ENCODE assay signal across 35 mouse cellular contexts in genomic region chr10:13225377-13226063, GRCm38 (mm10). TPM values are rescaled to one million over a fixed set of nuclear protein-coding genes. Genes with fewer than 3 reads are reported as not detected.
DNase-seq lines count a peak whose midpoint lies in the region; ATAC-seq lines count a peak whose summit lies in the region.
"Had no signal": no experiment of that assay in that cellular context is flagged by ENCODE, and none has a peak within 500 bp of the region (broad histone marks: within the 10 kb centered on the region; RNA-seq: fewer than 3 reads in every experiment).

No protein-coding gene starts in this region.

- peak; percentile 34; the same call in 1 of the 2 replicates for ATAC-seq in frontal cortex, adult (ENCODE audit: low TSS enrichment)
- no peak for ATAC-seq in liver, embryonic 12.5 days
- ATAC-seq in embryonic facial prominence, embryonic 15.5 days (ENCODE audit: insufficient number of reproducible peaks, low FRiP score, low TSS enrichment, low read depth) = peak; percentile 76
- ATAC-seq: midbrain, embryonic 15.5 days had no signal

- peaks cover 3% of the 10 kb centered on the region; the same call in 1 of the 2 replicates for H3K36me3 ChIP-seq in liver, embryonic 12.5 days
- H3K36me3 ChIP-seq in embryonic facial prominence, embryonic 15.5 days = peaks cover 5% of the 10 kb centered on the region; the same call in 1 of the 2 replicates
- H3K36me3 ChIP-seq: forebrain, embryonic 12.5 days; midbrain, embryonic 15.5 days; neural tube, embryonic 15.5 days had no signal

- peaks cover 5% of the 10 kb centered on the region; the same call in 1 of the 2 replicates for H3K4me1 ChIP-seq in liver, embryonic 12.5 days
- H3K4me1 ChIP-seq in embryonic facial prominence, embryonic 15.5 days = peaks cover 11% of the 10 kb centered on the region; the same call in 1 of the 2 replicates
- H3K4me1 ChIP-seq: embryonic facial prominence, embryonic 12.5 days; forebrain, embryonic 12.5 days; kidney, embryonic 15.5 days; limb, embryonic 12.5 days; midbrain, embryonic 10.5 days; midbrain, embryonic 15.5 days; neural tube, embryonic 15.5 days had no signal

- H3K4me3 ChIP-seq in liver, embryonic 12.5 days = no peak overlapping the region
- no peak overlapping the region for H3K4me3 ChIP-seq in embryonic facial prominence, embryonic 15.5 days (replicated peaks)
- H3K4me3 ChIP-seq: embryonic facial prominence, embryonic 12.5 days; forebrain, embryonic 12.5 days; gastrocnemius, adult 2 months; heart, adult 2 months; heart, embryonic 12.5 days; kidney, embryonic 15.5 days; limb, embryonic 12.5 days; midbrain, embryonic 10.5 days; midbrain, embryonic 15.5 days; neural tube, embryonic 15.5 days had no signal

- no peak for DNase-seq in frontal cortex, postnatal 10 days (ENCODE audit: low spot score in 2 of 2)
- DNase-seq in liver = no peak
- DNase-seq in telencephalon, adult 2 months (ENCODE audit: low read depth, low spot score) = peak; percentile 2
- no peak for DNase-seq in urinary bladder, postnatal 25 days (ENCODE audit: low spot score)
- DNase-seq: adrenal gland, postnatal 25 days; cerebellum, adult 2 months; cerebellum, postnatal 14 days; gastrocnemius, adult 2 months; gastrocnemius, postnatal 36 days; heart, adult 2 months; kidney, adult 18-20 months; kidney, postnatal 25 days; lung, adult 18-20 months; lung, postnatal 10 days; retina, postnatal 1 day; right cerebral cortex, postnatal 25 days; spleen, adult 18-20 months; thymus, adult 2 months; thymus, postnatal 36 days had no signal

- no peak overlapping the region for H3K4me2 ChIP-seq in liver, embryonic 12.5 days
- H3K4me2 ChIP-seq in embryonic facial prominence, embryonic 15.5 days (replicated peaks) = no peak overlapping the region
- H3K4me2 ChIP-seq: embryonic facial prominence, embryonic 12.5 days; forebrain, embryonic 12.5 days; heart, embryonic 12.5 days; hindbrain, embryonic 14.5 days; kidney, embryonic 15.5 days; limb, embryonic 12.5 days; midbrain, embryonic 15.5 days; neural tube, embryonic 15.5 days had no signal

- no peak overlapping the region for H3K9ac ChIP-seq in liver, embryonic 12.5 days
- H3K9ac ChIP-seq in embryonic facial prominence, embryonic 15.5 days = no peak overlapping the region
- H3K9ac ChIP-seq: embryonic facial prominence, embryonic 12.5 days; forebrain, embryonic 12.5 days; heart, embryonic 12.5 days; hindbrain, embryonic 14.5 days; kidney, embryonic 15.5 days; limb, embryonic 12.5 days; midbrain, embryonic 15.5 days; neural tube, embryonic 15.5 days had no signal

- H3K27ac ChIP-seq in liver, embryonic 12.5 days = 0 out of 2 replicates have a peak overlapping the region, but pooled peaks have one; percentile 17
- peak overlapping the region; percentile 87 for H3K27ac ChIP-seq in embryonic facial prominence, embryonic 15.5 days (replicated peaks)
- H3K27ac ChIP-seq: embryonic facial prominence, embryonic 12.5 days; forebrain, embryonic 12.5 days; gastrocnemius, adult 2 months; heart, adult 2 months; hindbrain, embryonic 14.5 days; kidney, embryonic 15.5 days; limb, embryonic 12.5 days; macrophage; midbrain, embryonic 10.5 days; midbrain, embryonic 15.5 days; neural tube, embryonic 15.5 days had no signal

- no peaks in the 10 kb centered on the region for H3K9me3 ChIP-seq in liver, embryonic 12.5 days (replicated peaks)
- H3K9me3 ChIP-seq in embryonic facial prominence, embryonic 15.5 days (replicated peaks) = no peaks in the 10 kb centered on the region
- H3K9me3 ChIP-seq: embryonic facial prominence, embryonic 12.5 days; forebrain, embryonic 12.5 days; heart, embryonic 12.5 days; kidney, embryonic 15.5 days; limb, embryonic 12.5 days; midbrain, embryonic 10.5 days; midbrain, embryonic 15.5 days; neural tube, embryonic 15.5 days had no signal

- WGBS in liver, embryonic 12.5 days (ENCODE audit: insufficient replicate concordance) = 68% methylated on average over 7 of the region's 7 CpGs
- whole genome bisulfite sequencing in embryonic facial prominence, embryonic 15.5 days = 59% methylated on average over 7 of the region's 7 CpGs

- no peaks in the 10 kb centered on the region for H3K27me3 ChIP-seq in liver, embryonic 12.5 days (replicated peaks)
- H3K27me3 ChIP-seq in embryonic facial prominence, embryonic 15.5 days = no peaks in the 10 kb centered on the region
- H3K27me3 ChIP-seq: embryonic facial prominence, embryonic 12.5 days; forebrain, embryonic 12.5 days; heart, embryonic 12.5 days; kidney, embryonic 15.5 days; limb, embryonic 12.5 days; midbrain, embryonic 15.5 days; neural tube, embryonic 15.5 days had no signal

RNA-seq across cellular contexts. Expression of gene Ltv1, which starts 32.6 kb away (rescaled TPM):
- polyA plus RNA-seq in liver, embryonic 12.5 days (2016; fragmentation: Nextera tagmentation; extraction: Ambion mirVana) = 58.3 and 61.1 TPM in 2 replicates
- 69.2 and 70.2 TPM in 2 replicates for polyA plus RNA-seq in embryonic facial prominence, embryonic 15.5 days (2015; fragmentation: Nextera tagmentation; extraction: Ambion mirVana)

RNA-seq across cellular contexts. Expression of gene Zc2hc1b, which starts 47.7 kb away (rescaled TPM):
- polyA plus RNA-seq in liver, embryonic 12.5 days (2016; fragmentation: Nextera tagmentation; extraction: Ambion mirVana) = not detected in 2 replicates
- not detected in 2 replicates for polyA plus RNA-seq in embryonic facial prominence, embryonic 15.5 days (2015; fragmentation: Nextera tagmentation; extraction: Ambion mirVana)
- polyA plus RNA-seq: cerebellum, adult 2 months; embryonic facial prominence, embryonic 12.5 days; forebrain, embryonic 12.5 days; frontal cortex, adult 2 months; heart, adult 2 months; heart, embryonic 12.5 days; heart, postnatal 0 days; hindbrain, embryonic 14.5 days; kidney, embryonic 15.5 days; limb, embryonic 12.5 days; macrophage; midbrain, embryonic 10.5 days; midbrain, embryonic 15.5 days; neural tube, embryonic 15.5 days; stomach, embryonic 16.5 days; thymus, adult 2 months had no signal
